Mouse (Mus musculus): ENCODE data around the gene Gal. TPM values are rescaled to one million over a fixed set of nuclear protein-coding genes. Genes with fewer than 3 reads are reported as not detected.

Gal gene
- total and polyA plus RNA-seq, 3 experiments, result 0.14 TPM; not detected in 2

GRCm38 (mm10) chr19:3405531-3406281, 8.6 kb downstream of the Gal start:
- DNase-seq, result no peak
- Histone ChIP-seq H3K4me3 (no peak overlapping the region), H3K27ac (no peak overlapping the region), H3K79me2 (replicated peaks; ENCODE audit: control insufficient read depth, insufficient read depth, low read length) (no peaks in the 10 kb centered on the region), H3K4me1 (ENCODE audit: control insufficient read depth, insufficient read depth, low read length) (no peaks in the 10 kb centered on the region), H3K27me3 (ENCODE audit: control insufficient read depth, insufficient read depth, low read length) (no peaks in the 10 kb centered on the region), H3K36me3 (ENCODE audit: control insufficient read depth, insufficient read depth, low read length) (no peaks in the 10 kb centered on the region), H3K9ac (ENCODE audit: low read depth, low read length) (no peak overlapping the region)
- 52% methylated on average over 1 of the region's 1 CpGs for WGBS
- intact Hi-C loops (cut with DNase I), result no loop called here
- TF ChIP-seq EP300 (IDR thresholded peaks at IDR 0.05; ENCODE audit: insufficient read depth, low read depth, low read length) (no peak), CTCF (IDR thresholded peaks at IDR 0.05) (no peak), POLR2A (IDR thresholded peaks at IDR 0.05; ENCODE audit: insufficient read depth, low read depth, low read length) (no peak)

- Histone ChIP-seq H3K4me3 (no peak overlapping the region), H3K36me3 (ENCODE audit: control insufficient read depth, insufficient read depth, low read length) (no peaks in the 10 kb centered on the region), H3K79me2 (replicated peaks; ENCODE audit: control insufficient read depth, insufficient read depth, low read length) (no peaks in the 10 kb centered on the region), H3K27ac (no peak overlapping the region), H3K9ac (ENCODE audit: low read depth, low read length) (no peak overlapping the region), H3K4me1 (ENCODE audit: control insufficient read depth, insufficient read depth, low read length) (no peaks in the 10 kb centered on the region), H3K27me3 (ENCODE audit: control insufficient read depth, insufficient read depth, low read length) (no peaks in the 10 kb centered on the region)
- DNase-seq, result no peak
- WGBS, result 87% methylated on average over 7 of the region's 7 CpGs
- TF ChIP-seq POLR2A (IDR thresholded peaks at IDR 0.05; ENCODE audit: insufficient read depth, low read depth, low read length) (no peak), CTCF (IDR thresholded peaks at IDR 0.05) (no peak), EP300 (IDR thresholded peaks at IDR 0.05; ENCODE audit: insufficient read depth, low read depth, low read length) (no peak)
- intact Hi-C loops (cut with DNase I), result no loop called here
Observed at GRCm38 (mm10) chr19:3404030-3404429, 10.3 kb downstream of the Gal start.

DNA sequence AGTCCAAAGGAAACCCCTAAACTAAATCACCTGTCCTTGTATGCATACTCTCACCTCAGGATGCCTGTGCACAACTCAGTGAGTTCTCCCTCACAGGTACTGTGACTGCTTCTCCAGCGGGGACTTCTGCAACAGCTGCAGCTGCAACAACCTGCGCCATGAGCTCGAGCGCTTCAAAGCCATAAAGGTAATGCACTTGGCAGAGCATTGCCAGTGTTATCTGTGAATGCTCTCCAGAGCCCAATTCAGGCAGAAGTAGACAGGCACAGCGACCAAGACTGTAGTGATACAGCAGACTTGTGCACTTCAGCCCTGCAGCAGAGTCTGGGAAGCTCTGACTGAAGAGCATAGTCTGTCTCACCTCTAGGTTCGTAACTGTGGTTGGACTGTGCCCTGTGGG, 12.0 kb downstream of the Gal start:
- intact Hi-C loops (cut with DNase I), result no loop called here
- Histone ChIP-seq H3K9ac (ENCODE audit: low read depth, low read length) (no peak overlapping the region), H3K36me3 (ENCODE audit: control insufficient read depth, insufficient read depth, low read length) (no peaks in the 10 kb centered on the region), H3K4me1 (ENCODE audit: control insufficient read depth, insufficient read depth, low read length) (no peaks in the 10 kb centered on the region), H3K27ac (no peak overlapping the region), H3K79me2 (replicated peaks; ENCODE audit: control insufficient read depth, insufficient read depth, low read length) (no peaks in the 10 kb centered on the region), H3K27me3 (ENCODE audit: control insufficient read depth, insufficient read depth, low read length) (no peaks in the 10 kb centered on the region), H3K4me3 (no peak overlapping the region)
- 61% methylated on average over 6 of the region's 6 CpGs for WGBS
- DNase-seq, result no peak
- TF ChIP-seq POLR2A (IDR thresholded peaks at IDR 0.05; ENCODE audit: insufficient read depth, low read depth, low read length), result no peak
- TF ChIP-seq EP300 (IDR thresholded peaks at IDR 0.05; ENCODE audit: insufficient read depth, low read depth, low read length), result no peak
- TF ChIP-seq CTCF (IDR thresholded peaks at IDR 0.05), result no peak

GRCm38 (mm10) chr19:3401943-3402342, 12.4 kb downstream of the Gal start:
- no peaks in the 10 kb centered on the region for H3K36me3 ChIP-seq (ENCODE audit: control insufficient read depth, insufficient read depth, low read length)
- no peaks in the 10 kb centered on the region for H3K27me3 ChIP-seq (ENCODE audit: control insufficient read depth, insufficient read depth, low read length)
- no peaks in the 10 kb centered on the region for H3K79me2 ChIP-seq (replicated peaks; ENCODE audit: control insufficient read depth, insufficient read depth, low read length)
- no peaks in the 10 kb centered on the region for H3K4me1 ChIP-seq (ENCODE audit: control insufficient read depth, insufficient read depth, low read length)
- no peak overlapping the region for H3K4me3 ChIP-seq
- intact Hi-C loops (cut with DNase I), result no loop called here
- TF ChIP-seq EP300 (IDR thresholded peaks at IDR 0.05; ENCODE audit: insufficient read depth, low read depth, low read length), result no peak
- no peak for TF ChIP-seq POLR2A (IDR thresholded peaks at IDR 0.05; ENCODE audit: insufficient read depth, low read depth, low read length)
- TF ChIP-seq CTCF (IDR thresholded peaks at IDR 0.05), result no peak
- no peak overlapping the region for H3K9ac ChIP-seq (ENCODE audit: low read depth, low read length)
- DNase-seq, result no peak
- WGBS, result 37% methylated on average over 7 of the region's 7 CpGs
- H3K27ac ChIP-seq, result no peak overlapping the region

GRCm38 (mm10) chr19:3401504-3401903, 12.8 kb downstream of the Gal start:
- no peak overlapping the region for H3K27ac ChIP-seq
- no peaks in the 10 kb centered on the region for H3K79me2 ChIP-seq (replicated peaks; ENCODE audit: control insufficient read depth, insufficient read depth, low read length)
- no peaks in the 10 kb centered on the region for H3K4me1 ChIP-seq (ENCODE audit: control insufficient read depth, insufficient read depth, low read length)
- no peaks in the 10 kb centered on the region for H3K27me3 ChIP-seq (ENCODE audit: control insufficient read depth, insufficient read depth, low read length)
- intact Hi-C loops (cut with DNase I), result no loop called here
- H3K9ac ChIP-seq (ENCODE audit: low read depth, low read length), result no peak overlapping the region
- WGBS, result 80% methylated on average over 7 of the region's 7 CpGs
- DNase-seq, result no peak
- no peaks in the 10 kb centered on the region for H3K36me3 ChIP-seq (ENCODE audit: control insufficient read depth, insufficient read depth, low read length)
- H3K4me3 ChIP-seq, result no peak overlapping the region
- TF ChIP-seq POLR2A (IDR thresholded peaks at IDR 0.05; ENCODE audit: insufficient read depth, low read depth, low read length), result no peak
- TF ChIP-seq CTCF (IDR thresholded peaks at IDR 0.05), result no peak
- TF ChIP-seq EP300 (IDR thresholded peaks at IDR 0.05; ENCODE audit: insufficient read depth, low read depth, low read length), result no peak

GRCm38 (mm10) chr19:3400057-3400456, 14.3 kb downstream of the Gal start:
- H3K27me3 ChIP-seq (ENCODE audit: control insufficient read depth, insufficient read depth, low read length), result no peaks in the 10 kb centered on the region
- H3K4me3 ChIP-seq, result no peak overlapping the region
- WGBS, result 88% methylated on average over 4 of the region's 4 CpGs
- no peak overlapping the region for H3K27ac ChIP-seq
- no peaks in the 10 kb centered on the region for H3K4me1 ChIP-seq (ENCODE audit: control insufficient read depth, insufficient read depth, low read length)
- TF ChIP-seq CTCF (IDR thresholded peaks at IDR 0.05) (no peak), EP300 (IDR thresholded peaks at IDR 0.05; ENCODE audit: insufficient read depth, low read depth, low read length) (no peak), POLR2A (IDR thresholded peaks at IDR 0.05; ENCODE audit: insufficient read depth, low read depth, low read length) (no peak)
- no peak for DNase-seq
- H3K79me2 ChIP-seq (replicated peaks; ENCODE audit: control insufficient read depth, insufficient read depth, low read length), result no peaks in the 10 kb centered on the region
- intact Hi-C loops (cut with DNase I), result no loop called here
- no peaks in the 10 kb centered on the region for H3K36me3 ChIP-seq (ENCODE audit: control insufficient read depth, insufficient read depth, low read length)
- no peak overlapping the region for H3K9ac ChIP-seq (ENCODE audit: low read depth, low read length)

Measured in heart, adult 2 months (tissue).